Mouse (Mus musculus) MEL (cell line): ENCODE results near the gene Gpd1. TPM values are rescaled to one million over a fixed set of nuclear protein-coding genes. Genes with fewer than 3 reads are reported as not detected.

ENCODE experiments used
- DNase-seq: peaks from one replicate; pipeline ENCODE4 v3.0.0; 2011; ENCODE audit warnings: low read depth, low spot score
- H3K27ac ChIP-seq: 2 replicates; pipeline ENCODE4 v1.5.1; 2012; ENCODE audit warnings: low read depth, mild to moderate bottlenecking, control low read depth, low read length, moderate library complexity; ENCODE audit not compliant: control insufficient read depth
- H3K27me3 ChIP-seq, 2 experiments: fragments of 150-350 bp in 1 of 2; sonication (generic) in 1 of 2; 2 replicates each; pipeline ENCODE4 v1.6.1; 2012; ENCODE audit warnings: low read length in 2 of 2, mild to moderate bottlenecking in 2 of 2, improper control_type of control experiment in 1 of 2, moderate library complexity in 1 of 2; ENCODE audit not compliant: insufficient read depth in 2 of 2, control insufficient read depth in 1 of 2
- H3K36me3 ChIP-seq, 2 experiments: 2 replicates each; pipeline ENCODE4 v1.6.1; 2012 to 2014; ENCODE audit warnings: low read length in 2 of 2, improper control_type of control experiment in 1 of 2, inconsistent platforms in 1 of 2, mild to moderate bottlenecking in 1 of 2; ENCODE audit not compliant: insufficient read depth in 2 of 2, control insufficient read depth in 1 of 2
- H3K4me1 ChIP-seq, 2 experiments: fragments of 150-350 bp in 1 of 2; sonication (generic) in 1 of 2; 2 replicates each; pipeline ENCODE4 v1.6.1; 2012; ENCODE audit warnings: low read length in 2 of 2, improper control_type of control experiment in 1 of 2, mild to moderate bottlenecking in 1 of 2; ENCODE audit not compliant: insufficient read depth in 2 of 2, control insufficient read depth in 1 of 2
- H3K4me3 ChIP-seq, 2 experiments: fragments of 150-350 bp in 1 of 2; sonication (generic) in 1 of 2; 2 replicates each; pipeline ENCODE4 v1.5.1; 2012; ENCODE audit warnings: low read depth in 2 of 2, low read length in 2 of 2, mild to moderate bottlenecking in 2 of 2, moderate library complexity in 2 of 2, control low read depth in 1 of 2, improper control_type of control experiment in 1 of 2; ENCODE audit not compliant: control insufficient read depth in 1 of 2, insufficient read depth in 1 of 2
- H3K79me2 ChIP-seq: 2 replicates; pipeline ENCODE4 v1.6.1; 2012; ENCODE audit warnings: mild to moderate bottlenecking, low read length, moderate library complexity; ENCODE audit not compliant: control insufficient read depth, poor library complexity, insufficient read depth
- H3K9ac ChIP-seq: 2 replicates; pipeline ENCODE4 v1.6.1; 2012; ENCODE audit warnings: low read depth, mild to moderate bottlenecking, control low read depth, low read length, moderate library complexity; ENCODE audit not compliant: control insufficient read depth, poor library complexity, severe bottlenecking
- H3K9me3 ChIP-seq: fragments of 150-350 bp; sonication (generic); replicated peaks from 2 replicates; pipeline ENCODE4 v1.6.1; 2012; ENCODE audit warnings: mild to moderate bottlenecking, low read length, improper control_type of control experiment, moderate library complexity; ENCODE audit not compliant: insufficient read depth
- CHD1 ChIP-seq: IDR thresholded peaks from 2 replicates; pipeline ENCODE4 v1.6.1; 2012; ENCODE audit warnings: low read depth, mild to moderate bottlenecking, inconsistent platforms, low read length, improper control_type of control experiment
- CHD2 ChIP-seq: IDR thresholded peaks from 2 replicates; pipeline ENCODE4 v1.6.1; 2011; ENCODE audit warnings: low read length, improper control_type of control experiment
- CTCF ChIP-seq, 3 experiments: IDR thresholded peaks in 2 of 3; conservative IDR thresholded peaks in 1 of 3; 2 replicates each; pipeline ENCODE4 v1.5.1; 2011 to 2012; ENCODE audit warnings: low read length in 3 of 3, low read depth in 2 of 3, mild to moderate bottlenecking in 2 of 3, improper control_type of control experiment in 1 of 3, inconsistent platforms in 1 of 3, mixed read lengths in 1 of 3, moderate library complexity in 1 of 3; ENCODE audit not compliant: control insufficient read depth in 1 of 3, insufficient read depth in 1 of 3, poor library complexity in 1 of 3, severe bottlenecking in 1 of 3
- ELF1 ChIP-seq: IDR thresholded peaks from 2 replicates; pipeline ENCODE4 v1.6.1; 2014; ENCODE audit warnings: low read depth, mild to moderate bottlenecking, inconsistent platforms, low read length, improper control_type of control experiment, moderate library complexity
- EP300 ChIP-seq, 2 experiments: IDR thresholded peaks; 2 replicates each; pipeline ENCODE4 v1.6.1; 2011; ENCODE audit warnings: improper control_type of control experiment in 2 of 2, low read length in 2 of 2, low read depth in 1 of 2, mild to moderate bottlenecking in 1 of 2
- GATA1 ChIP-seq: IDR thresholded peaks from 2 replicates; pipeline ENCODE4 v1.6.1; 2011; ENCODE audit warnings: low read depth, low read length, improper control_type of control experiment
- HCFC1 ChIP-seq: IDR thresholded peaks from 2 replicates; pipeline ENCODE4 v1.6.1; 2012; ENCODE audit warnings: low read depth, mild to moderate bottlenecking, inconsistent platforms, low read length, improper control_type of control experiment, moderate library complexity
- MAFK ChIP-seq: IDR thresholded peaks from 2 replicates; pipeline ENCODE4 v1.6.1; 2011; ENCODE audit warnings: low read depth, mild to moderate bottlenecking, low read length, improper control_type of control experiment, borderline replicate concordance
- MAX ChIP-seq: IDR thresholded peaks from 2 replicates; pipeline ENCODE4 v1.6.1; 2011; ENCODE audit warnings: low read length, improper control_type of control experiment
- MAZ ChIP-seq: IDR thresholded peaks from 2 replicates; pipeline ENCODE4 v1.6.1; 2012; ENCODE audit warnings: low read depth, mild to moderate bottlenecking, inconsistent platforms, low read length, improper control_type of control experiment
- MEF2A ChIP-seq: IDR thresholded peaks from 2 replicates; pipeline ENCODE4 v1.6.1; 2014; ENCODE audit warnings: low read depth, mild to moderate bottlenecking, inconsistent platforms, low read length, improper control_type of control experiment; ENCODE audit not compliant: poor library complexity, insufficient replicate concordance, severe bottlenecking; ENCODE audit errors: extremely low read depth
- MXI1 ChIP-seq: IDR thresholded peaks from 2 replicates; pipeline ENCODE4 v1.6.1; 2011; ENCODE audit warnings: mild to moderate bottlenecking, low read depth, low read length, improper control_type of control experiment
- MYC ChIP-seq: IDR thresholded peaks from 2 replicates; pipeline ENCODE4 v1.6.1; 2011; ENCODE audit warnings: low read depth, mild to moderate bottlenecking, low read length, improper control_type of control experiment, moderate library complexity
- NELFE ChIP-seq: IDR thresholded peaks from 2 replicates; pipeline ENCODE4 v1.6.1; 2011; ENCODE audit warnings: low read depth, low read length, improper control_type of control experiment
- NRF1 ChIP-seq: IDR thresholded peaks from 2 replicates; pipeline ENCODE4 v1.6.1; 2014; ENCODE audit warnings: low read depth, mild to moderate bottlenecking, inconsistent platforms, low read length, improper control_type of control experiment, moderate library complexity; ENCODE audit not compliant: poor library complexity, insufficient read depth, severe bottlenecking
- POLR2A ChIP-seq, 2 experiments: IDR thresholded peaks; 2 replicates each; pipeline ENCODE4 v1.6.1; 2011 to 2012; ENCODE audit warnings: low read length in 2 of 2, mild to moderate bottlenecking in 2 of 2, control low read depth in 1 of 2, improper control_type of control experiment in 1 of 2, low read depth in 1 of 2, moderate library complexity in 1 of 2; ENCODE audit not compliant: control insufficient read depth in 1 of 2, insufficient read depth in 1 of 2, poor library complexity in 1 of 2
- POLR2AphosphoS5 ChIP-seq: IDR thresholded peaks from 2 replicates; pipeline ENCODE4 v1.6.1; 2012; ENCODE audit warnings: low read depth, borderline replicate concordance, mild to moderate bottlenecking, inconsistent platforms, low read length, moderate library complexity, mixed read lengths
- RAD21 ChIP-seq: IDR thresholded peaks from 2 replicates; pipeline ENCODE4 v1.6.1; 2011; ENCODE audit warnings: mild to moderate bottlenecking, low read depth, low read length, improper control_type of control experiment
- SIN3A ChIP-seq: IDR thresholded peaks from 2 replicates; pipeline ENCODE4 v1.6.1; 2012; ENCODE audit warnings: low read length, improper control_type of control experiment, inconsistent platforms
- SMC3 ChIP-seq: IDR thresholded peaks from 2 replicates; pipeline ENCODE4 v1.6.1; 2011; ENCODE audit warnings: low read depth, low read length, improper control_type of control experiment
- TAL1 ChIP-seq: IDR thresholded peaks from 2 replicates; pipeline ENCODE4 v1.6.1; 2012; ENCODE audit warnings: mild to moderate bottlenecking, inconsistent platforms, low read length, moderate library complexity, mixed read lengths
- TBP ChIP-seq: IDR thresholded peaks from 2 replicates; pipeline ENCODE4 v1.8.0; 2011; ENCODE audit warnings: low read depth, low read length, improper control_type of control experiment
- USF2 ChIP-seq, 2 experiments: IDR thresholded peaks; 2 replicates each; pipeline ENCODE4 v1.6.1; 2011 to 2012; ENCODE audit warnings: improper control_type of control experiment in 2 of 2, low read length in 2 of 2, borderline replicate concordance in 1 of 2, inconsistent platforms in 1 of 2, low read depth in 1 of 2, mild to moderate bottlenecking in 1 of 2; ENCODE audit not compliant: insufficient read depth in 1 of 2
- ZKSCAN1 ChIP-seq: IDR thresholded peaks from 2 replicates; pipeline ENCODE4 v1.6.1; 2012; ENCODE audit warnings: low read depth, mild to moderate bottlenecking, inconsistent platforms, low read length, improper control_type of control experiment, moderate library complexity
- ZMIZ1 ChIP-seq: IDR thresholded peaks from 2 replicates; pipeline ENCODE4 v1.6.1; 2012; ENCODE audit warnings: low read depth, mild to moderate bottlenecking, inconsistent platforms, low read length, improper control_type of control experiment, moderate library complexity
- ZNF384 ChIP-seq: IDR thresholded peaks from 2 replicates; pipeline ENCODE4 v1.6.1; 2012; ENCODE audit warnings: low read depth, mild to moderate bottlenecking, inconsistent platforms, low read length, improper control_type of control experiment
- polyA plus RNA-seq, 2 experiments: library from polyadenylated mRNA; stranded (reverse) in 1 of 2; unstranded in 1 of 2; fragments of >175 nt in 1 of 2; fragments of >200 nt in 1 of 2; gene quantifications; 2 replicates each; pipeline versions ENCODE4 v1.2.1 to v1.2.4; 2012; ENCODE audit warnings: low replicate concordance in 2 of 2, low read depth in 1 of 2; ENCODE audit not compliant: insufficient read length in 2 of 2, insufficient read depth in 1 of 2, missing spikeins in 1 of 2
- total RNA-seq: library from RNA; depleted of rRNA; stranded (reverse); fragments of 300-350 nt; gene quantifications from 2 replicates; pipeline ENCODE4 v1.2.3, GENCODE M21; 2012

Gpd1 gene
- total and polyA plus RNA-seq, 3 experiments, result 0.23 to 0.52 TPM; not detected in 1

GRCm38 (mm10) chr15:99723515-99724291 lies 6.4 kb downstream of the Gpd1 start:
- H3K4me1 ChIP-seq, result peaks cover 0 to 13% of the 10 kb centered on the region in 2 experiments; a peak in 2 of 4 replicates
- no peaks in the 10 kb centered on the region for H3K27me3 ChIP-seq
- H3K9me3 ChIP-seq, result no peaks in the 10 kb centered on the region
- H3K9ac ChIP-seq, result peak overlapping the region; percentile 51
- TF ChIP-seq MAX (no peak), MAZ (0 out of 2 replicates have a peak, but pooled peaks have one; percentile 33), ZMIZ1 (no peak), USF2 (IDR thresholded peaks at IDR 0.05; ENCODE audit: borderline replicate concordance in 1 of 2, insufficient read depth in 1 of 2, low read depth in 1 of 2, low read length in 2 of 2) (no peak), ZNF384 (no peak), ELF1 (no peak), TAL1 (no peak), MXI1 (no peak), MAFK (no peak), ZKSCAN1 (no peak), CTCF (IDR thresholded peaks at IDR 0.05 in 2 of 3, conservative IDR thresholded peaks at IDR 0.05 in 1 of 3; ENCODE audit: control insufficient read depth in 1 of 3, insufficient read depth in 1 of 3, low read depth in 2 of 3, low read length in 3 of 3, poor library complexity in 1 of 3, severe bottlenecking in 1 of 3) (no peak), MEF2A (no peak), SIN3A (peak; percentile 33; the same call in 1 of the 2 replicates), CHD1 (no peak), NRF1 (no peak), GATA1 (no peak), POLR2A (IDR thresholded peaks at IDR 0.05; ENCODE audit: control insufficient read depth in 1 of 2, insufficient read depth in 1 of 2, low read depth in 1 of 2, low read length in 2 of 2, poor library complexity in 1 of 2) (no peak), SMC3 (no peak), TBP (no peak), RAD21 (no peak), POLR2AphosphoS5 (no peak), NELFE (no peak), CHD2 (0 out of 2 replicates have a peak, but pooled peaks have one; percentile 16), EP300 (IDR thresholded peaks at IDR 0.05; ENCODE audit: low read depth in 1 of 2, low read length in 2 of 2) (no peak), MYC (no peak), HCFC1 (no peak)
- H3K27ac ChIP-seq, result peak overlapping the region; percentile 8
- H3K4me3 ChIP-seq, result peak overlapping the region; percentile 50 to 56
- peaks cover 13% of the 10 kb centered on the region for H3K79me2 ChIP-seq
- peak; percentile 69 for DNase-seq
- peaks cover 4 to 6% of the 10 kb centered on the region in 2 experiments; a peak in 2 of 4 replicates for H3K36me3 ChIP-seq
